Mouse (Mus musculus) adrenal gland, adult 8-10 months (tissue): Measurements from ENCODE around the gene Nos1ap. TPM values are rescaled to one million over a fixed set of nuclear protein-coding genes. Genes with fewer than 3 reads are reported as not detected.
A peak's percentile ranks its signal among the peaks of the same experiment; 100 is the strongest.

ENCODE experiments used
- DNase-seq: peaks from one replicate; pipeline ENCODE4 v3.0.0; 2022
- total RNA-seq, 4 experiments: library from RNA; stranded (reverse); gene quantifications; 2 replicates each; pipeline ENCODE4 v1.2.4; 2022

Gene Nos1ap
- total RNA-seq, result 10 to 100 TPM; 19.9 to 46.9 (median 29.7) TPM

DNA sequence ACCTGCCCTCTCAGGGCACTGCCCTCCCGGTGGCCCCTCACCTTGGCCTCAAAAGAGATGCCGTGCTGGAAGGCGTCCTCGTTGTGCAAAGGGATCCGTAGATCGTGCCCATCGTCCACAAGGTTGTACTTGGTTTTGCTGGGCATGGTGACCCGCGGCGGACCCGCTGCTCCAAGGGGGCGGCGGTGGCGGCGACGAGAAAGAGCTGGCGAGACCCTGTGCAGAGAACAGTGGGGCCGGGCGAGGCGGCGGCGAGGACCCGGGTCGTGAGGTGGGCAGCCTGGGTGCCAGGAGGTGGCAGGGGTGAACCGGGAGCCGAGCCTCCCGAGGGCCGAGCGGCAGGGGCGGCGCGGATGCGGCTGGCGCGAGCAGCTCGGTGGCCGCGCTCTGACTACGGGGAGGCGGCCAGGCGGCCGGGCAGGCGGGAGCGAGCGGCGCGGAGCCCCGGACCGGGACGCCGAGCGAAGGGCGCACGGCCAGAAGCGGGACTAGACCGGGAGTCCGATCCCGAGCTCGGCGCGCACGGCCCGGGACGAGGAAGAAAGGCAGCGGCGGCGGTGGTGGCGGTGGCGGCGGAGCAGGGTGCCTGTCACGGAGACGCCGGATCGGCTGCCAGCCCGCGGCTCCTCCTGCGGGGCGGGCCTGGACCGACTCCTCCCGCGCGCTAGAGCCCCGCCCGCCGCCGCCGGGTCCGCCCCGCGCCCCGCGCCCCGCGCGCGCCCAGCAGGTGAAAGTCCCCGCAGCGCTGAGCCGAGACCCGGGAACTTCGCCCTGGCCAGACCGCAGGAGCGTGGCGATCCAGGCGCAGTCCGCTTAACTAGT lies at the start of gene Nos1ap:
Nos1ap (minus strand) TSS at position 643 of the 822 bp plus-strand sequence.
- peak; percentile 79 for DNase-seq

DNA sequence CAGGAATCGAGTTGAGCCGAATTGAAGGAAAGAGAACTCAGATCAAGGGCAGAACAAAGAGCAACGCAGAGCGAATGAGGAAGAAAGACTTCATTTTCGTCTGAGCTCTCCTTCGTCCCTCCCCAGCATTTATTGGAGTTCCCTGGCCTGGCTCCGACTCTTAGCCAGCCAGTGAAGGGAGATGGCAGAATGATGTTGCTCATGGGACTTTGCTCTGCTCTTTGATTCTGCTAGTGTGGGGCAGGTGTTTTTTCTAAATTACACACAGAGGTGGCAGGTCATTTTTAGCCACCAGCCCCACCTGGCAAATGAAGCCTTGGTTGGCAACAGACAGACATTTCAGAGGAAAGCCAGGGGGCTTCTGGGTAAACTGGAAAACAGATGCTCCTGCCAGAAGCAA lies 49.3 kb upstream of the Nos1ap start:
- DNase-seq, result no peak

- no peak for DNase-seq
Measured at GRCm38 (mm10) chr1:170632856-170633255, 43.2 kb upstream of the Nos1ap start.

- peak; percentile 63 for DNase-seq
Measured at GRCm38 (mm10) chr1:170632385-170632784, 42.7 kb upstream of the Nos1ap start.

DNA sequence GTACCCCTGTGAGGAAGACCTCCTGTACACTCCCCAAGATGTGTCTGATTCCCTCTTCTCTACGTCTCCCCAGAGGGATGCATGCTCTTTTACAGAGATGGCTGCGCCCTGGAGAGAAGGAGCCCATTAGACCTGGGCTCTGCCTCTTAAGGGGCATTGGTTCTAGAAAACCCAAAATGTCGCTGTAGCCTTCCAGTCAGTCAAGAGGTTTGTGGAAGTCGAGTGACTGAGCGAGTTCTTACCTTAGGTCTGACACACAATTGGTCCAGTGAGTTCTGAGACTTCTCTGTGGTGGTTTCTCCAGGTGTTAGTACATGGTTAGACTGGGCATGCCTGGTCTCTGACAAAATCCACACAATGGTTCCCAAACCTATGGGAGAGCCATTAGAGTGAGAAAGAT lies 41.9 kb upstream of the Nos1ap start:
- no peak for DNase-seq

DNA sequence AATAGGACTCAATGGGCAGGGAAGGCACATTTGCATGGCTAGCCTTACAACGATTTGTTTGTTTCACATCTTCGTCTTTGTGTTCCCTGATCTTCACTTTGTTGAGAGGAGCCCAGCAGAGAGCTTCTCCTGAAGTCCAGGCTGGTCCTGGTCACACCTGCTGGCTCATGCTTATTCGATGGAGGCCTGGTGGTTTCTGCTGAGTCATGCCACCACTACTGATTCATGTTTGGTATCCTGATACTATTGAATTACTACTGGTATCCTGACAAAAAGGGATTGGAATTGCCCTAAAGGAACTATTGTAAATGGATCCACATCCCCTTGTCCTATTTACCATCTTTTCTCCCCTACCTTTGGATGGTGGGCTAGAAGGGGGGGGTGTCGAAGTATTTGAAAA lies 40.8 kb upstream of the Nos1ap start:
- no peak for DNase-seq

- DNase-seq, result no peak
Measured at GRCm38 (mm10) chr1:170623432-170623831, 33.8 kb upstream of the Nos1ap start.

GRCm38 (mm10) chr1:170622934-170623333 lies 33.3 kb upstream of the Nos1ap start:
- peak; percentile 47 for DNase-seq

GRCm38 (mm10) chr1:170619686-170620374 lies 30.2 kb upstream of the Nos1ap start:
- DNase-seq, result no peak

DNA sequence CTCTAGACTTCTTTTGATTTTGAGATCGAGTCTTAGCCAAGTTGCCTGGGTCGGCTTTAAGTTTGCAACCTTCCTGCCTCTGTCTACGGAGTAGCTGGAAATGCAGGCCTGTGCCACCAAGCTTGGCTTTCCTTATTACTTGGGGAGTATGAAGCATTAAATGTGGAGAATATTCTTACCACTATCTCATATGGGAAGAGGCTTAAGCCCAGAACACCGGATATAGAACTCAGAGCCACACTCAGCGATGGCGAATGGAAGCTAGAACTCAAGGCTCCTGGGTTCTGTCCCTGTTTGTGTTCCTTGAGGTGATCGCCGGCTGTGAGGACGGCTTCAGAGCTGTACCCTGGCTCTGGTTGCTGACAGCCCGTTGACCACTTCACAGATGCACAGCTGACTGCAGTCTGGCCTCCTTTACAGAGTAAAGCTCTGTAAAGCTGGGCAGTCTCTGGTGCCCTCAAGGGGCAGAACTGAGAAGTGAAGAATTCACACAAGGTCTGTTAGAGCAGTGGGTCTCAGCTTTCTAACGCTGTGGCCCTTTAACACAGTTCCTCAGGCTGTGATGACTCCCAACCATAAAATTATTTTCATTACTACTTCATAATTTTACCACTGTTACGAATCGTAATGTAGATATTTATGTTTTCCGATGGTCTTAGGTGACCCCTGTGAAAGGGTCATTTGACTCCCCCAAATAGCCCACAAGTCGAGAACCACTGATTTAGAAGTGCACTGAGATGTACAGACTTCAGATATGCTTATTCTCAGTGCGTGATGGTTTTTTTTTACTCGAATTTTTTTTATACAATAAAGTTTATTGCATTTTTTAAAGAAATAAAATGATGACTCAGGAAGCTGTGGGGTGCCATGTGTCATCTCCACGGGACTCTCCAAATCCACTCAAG lies 23.6 kb upstream of the Nos1ap start:
- DNase-seq, result peak; percentile 48

DNA sequence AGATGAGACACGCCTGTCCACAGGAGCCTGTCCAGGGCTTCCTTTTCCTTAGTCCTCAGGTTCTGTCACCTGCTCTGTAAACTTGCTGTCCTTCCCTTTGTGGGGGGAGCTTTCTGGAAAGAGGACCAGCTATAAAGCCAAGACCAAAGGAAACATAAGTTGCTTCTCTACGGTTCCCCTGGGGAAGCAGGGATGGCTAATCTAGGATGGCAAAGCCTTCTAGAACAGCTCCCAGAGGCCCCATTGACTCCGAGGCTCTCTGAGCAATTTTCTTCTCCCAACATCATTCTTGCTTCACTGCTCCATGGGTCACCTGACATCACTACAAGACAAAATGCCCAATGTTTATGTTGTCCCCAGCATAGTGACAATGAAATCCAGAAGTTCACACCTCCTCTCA lies 22.0 kb upstream of the Nos1ap start:
- DNase-seq, result no peak

DNA sequence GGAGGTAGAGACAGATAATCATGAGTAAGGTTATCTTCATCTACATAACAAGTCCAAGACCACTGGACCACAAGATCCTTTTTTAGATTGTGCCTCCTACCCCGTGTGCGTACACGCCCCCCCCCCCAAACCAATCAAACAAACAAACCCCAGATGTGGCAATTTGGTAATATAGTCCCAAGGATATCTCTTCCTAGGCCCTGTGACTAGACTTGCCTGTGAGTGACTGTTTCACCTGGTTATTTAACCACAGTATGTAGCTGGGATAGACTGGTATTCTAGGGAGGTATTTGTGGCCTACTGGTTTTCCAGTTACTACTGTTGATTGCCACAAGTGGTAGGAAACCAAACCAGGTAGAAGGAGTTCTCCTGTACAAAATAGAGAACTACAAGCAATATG lies 21.0 kb upstream of the Nos1ap start:
- no peak for DNase-seq

GRCm38 (mm10) chr1:170610289-170610688 lies 20.6 kb upstream of the Nos1ap start:
- DNase-seq, result no peak

GRCm38 (mm10) chr1:170609872-170610271 lies 20.2 kb upstream of the Nos1ap start:
- no peak for DNase-seq

- no peak for DNase-seq
Measured at GRCm38 (mm10) chr1:170608461-170609071, 18.9 kb upstream of the Nos1ap start.

GRCm38 (mm10) chr1:170607231-170607917 lies 17.7 kb upstream of the Nos1ap start:
- DNase-seq, result no peak

- no peak for DNase-seq
Measured at GRCm38 (mm10) chr1:170605228-170606001, 15.8 kb upstream of the Nos1ap start.

- no peak for DNase-seq
Measured at GRCm38 (mm10) chr1:170594575-170594974, 4.9 kb upstream of the Nos1ap start.

DNA sequence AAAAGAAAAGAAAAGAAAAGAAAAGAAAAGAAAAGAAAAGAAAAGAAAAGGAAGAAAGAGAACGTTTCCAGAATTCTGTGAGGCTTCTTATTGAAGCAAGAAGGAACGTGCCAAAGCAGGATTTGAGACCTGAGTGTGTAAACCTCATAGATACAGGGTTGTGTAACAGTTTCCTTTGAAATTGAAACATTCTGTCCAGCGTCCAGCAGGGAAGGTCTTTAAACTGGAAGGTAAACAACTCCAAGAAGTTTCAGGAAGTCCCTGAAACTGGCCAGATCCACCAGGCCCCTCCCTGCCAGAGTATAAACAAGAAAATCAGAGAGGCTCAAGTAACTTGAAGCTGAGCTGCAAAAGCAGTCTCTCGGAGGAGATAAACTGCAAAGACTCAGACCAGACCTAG lies 870 bp upstream of the Nos1ap start:
- no peak for DNase-seq

GRCm38 (mm10) chr1:170590041-170590360 lies 340 bp upstream of the Nos1ap start:
- DNase-seq, result no peak

DNA sequence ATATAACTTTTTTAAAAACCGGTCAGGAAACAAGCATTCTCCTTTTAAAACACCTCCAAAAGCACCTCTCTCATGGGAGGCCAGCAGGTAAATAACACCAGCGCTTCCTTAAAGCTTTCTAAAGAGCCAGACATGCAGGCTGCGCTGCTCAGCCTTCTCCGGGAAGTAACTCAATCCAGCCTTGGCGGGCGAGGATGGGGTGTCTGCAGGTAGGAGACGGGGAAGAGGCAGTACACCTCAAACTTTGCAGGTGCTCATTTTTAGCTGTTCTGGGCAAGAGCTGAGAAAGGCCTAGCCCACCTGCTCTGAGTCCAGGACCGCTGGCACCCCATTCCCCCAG lies 812 bp downstream of the Nos1ap start:
- no peak for DNase-seq
